Mouse (Mus musculus): ENCODE data around the gene 1110004F10Rik. TPM values are rescaled to one million over a fixed set of nuclear protein-coding genes. Genes with fewer than 3 reads are reported as not detected.

Gene 1110004F10Rik
- total and polyA plus RNA-seq, 3 experiments = 120 to 262 (median 196) TPM

GRCm38 (mm10) chr7:116115991-116116390 is 76.8 kb downstream of the 1110004F10Rik start:
- dilution Hi-C loops (cut with MboI; ENCODE audit: extremely low pct_ligation_motif_present, extremely low pct_unique_long_range_greater_than_20kb, low sequenced_read_pairs) = no loop called here
- no peaks in the 10 kb centered on the region for H3K36me3 ChIP-seq (replicated peaks in 1 of 2; ENCODE audit: control insufficient read depth in 1 of 2, insufficient read depth in 1 of 2, low read length in 1 of 2)
- H3K27ac ChIP-seq (ENCODE audit: insufficient read depth, low read depth) = no peak overlapping the region
- H3K9me3 ChIP-seq (replicated peaks; ENCODE audit: low read length) = no peaks in the 10 kb centered on the region
- TF ChIP-seq NELFE (IDR thresholded peaks at IDR 0.05; ENCODE audit: low read depth, low read length) = no peak
- no peak for TF ChIP-seq JUN (IDR thresholded peaks at IDR 0.05; ENCODE audit: insufficient read depth, low read depth, low read length)
- no peak for TF ChIP-seq RCOR1 (conservative IDR thresholded peaks at IDR 0.05; ENCODE audit: low read depth, low read length)
- TF ChIP-seq POLR2A (IDR thresholded peaks at IDR 0.05; ENCODE audit: low read depth, low read length) = no peak
- no peak for TF ChIP-seq CHD2 (IDR thresholded peaks at IDR 0.05; ENCODE audit: low read length)
- TF ChIP-seq E2F4 (IDR thresholded peaks at IDR 0.05; ENCODE audit: insufficient replicate concordance, low read depth, low read length) = no peak
- TF ChIP-seq TBP (conservative IDR thresholded peaks at IDR 0.05; ENCODE audit: low read depth, low read length) = no peak
- no peak for TF ChIP-seq IRF4 (IDR thresholded peaks at IDR 0.05; ENCODE audit: low read depth, low read length)
- TF ChIP-seq USF2 (conservative IDR thresholded peaks at IDR 0.05; ENCODE audit: low read depth, low read length) = no peak
- TF ChIP-seq SIN3A (IDR thresholded peaks at IDR 0.05; ENCODE audit: low read length) = no peak
- TF ChIP-seq NRF1 (IDR thresholded peaks at IDR 0.05; ENCODE audit: low read depth, low read length) = no peak
- TF ChIP-seq MYC (IDR thresholded peaks at IDR 0.05; ENCODE audit: low read depth, low read length) = no peak
- no peak for TF ChIP-seq MEF2A (IDR thresholded peaks at IDR 0.05; ENCODE audit: borderline replicate concordance, low read depth, low read length)
- no peaks in the 10 kb centered on the region for H3K79me2 ChIP-seq (replicated peaks; ENCODE audit: control insufficient read depth, extremely low read depth, insufficient read depth, poor library complexity, severe bottlenecking)
- H3K4me2 ChIP-seq (ENCODE audit: insufficient read depth, low read depth, poor library complexity, severe bottlenecking) = no peak overlapping the region
- H3K4me3 ChIP-seq (replicated peaks in 1 of 3; ENCODE audit: low read depth in 2 of 3, low read length in 2 of 3, poor library complexity in 1 of 3) = no peak overlapping the region
- DNase-seq (ENCODE audit: extremely low read depth) = no peak
- no peak overlapping the region for H3K9ac ChIP-seq (ENCODE audit: insufficient read depth, low read depth)
- in situ Hi-C loops (cut with MboI; ENCODE audit: low pct_ligation_motif_present, low pct_unique_long_range_greater_than_20kb, low sequenced_read_pairs) = no loop called here
- H3K4me1 ChIP-seq (ENCODE audit: control insufficient read depth in 1 of 2, insufficient read depth in 2 of 2) = no peaks in the 10 kb centered on the region
- H3K27me3 ChIP-seq (replicated peaks) = no peaks in the 10 kb centered on the region

GRCm38 (mm10) chr7:116119306-116119857 is 80.2 kb downstream of the 1110004F10Rik start:
- dilution Hi-C loops (cut with MboI; ENCODE audit: extremely low pct_ligation_motif_present, extremely low pct_unique_long_range_greater_than_20kb, low sequenced_read_pairs) = no loop called here
- Histone ChIP-seq H3K9ac (ENCODE audit: insufficient read depth, low read depth) (no peak overlapping the region), H3K4me2 (ENCODE audit: insufficient read depth, low read depth, poor library complexity, severe bottlenecking) (no peak overlapping the region), H3K4me3 (replicated peaks in 1 of 3; ENCODE audit: low read depth in 2 of 3, low read length in 2 of 3, poor library complexity in 1 of 3) (no peak overlapping the region), H3K9me3 (replicated peaks; ENCODE audit: low read length) (no peaks in the 10 kb centered on the region), H3K79me2 (replicated peaks; ENCODE audit: control insufficient read depth, extremely low read depth, insufficient read depth, poor library complexity, severe bottlenecking) (no peaks in the 10 kb centered on the region), H3K27me3 (replicated peaks) (no peaks in the 10 kb centered on the region), H3K4me1 (ENCODE audit: control insufficient read depth in 1 of 2, insufficient read depth in 2 of 2) (no peaks in the 10 kb centered on the region), H3K27ac (ENCODE audit: insufficient read depth, low read depth) (no peak overlapping the region), H3K36me3 (replicated peaks in 1 of 2; ENCODE audit: control insufficient read depth in 1 of 2, insufficient read depth in 1 of 2, low read length in 1 of 2) (no peaks in the 10 kb centered on the region)
- in situ Hi-C loops (cut with MboI; ENCODE audit: low pct_ligation_motif_present, low pct_unique_long_range_greater_than_20kb, low sequenced_read_pairs) = no loop called here
- no peak for DNase-seq (ENCODE audit: extremely low read depth)
- TF ChIP-seq MAZ (IDR thresholded peaks at IDR 0.05; ENCODE audit: low read depth, low read length) (no peak), ZNF384 (IDR thresholded peaks at IDR 0.05; ENCODE audit: low read depth, low read length) (no peak), USF2 (conservative IDR thresholded peaks at IDR 0.05; ENCODE audit: low read depth, low read length) (no peak), CTCF (conservative IDR thresholded peaks at IDR 0.05 in 1 of 2, IDR thresholded peaks at IDR 0.05 in 1 of 2; ENCODE audit: low read depth in 2 of 2, low read length in 2 of 2) (no peak), ZKSCAN1 (IDR thresholded peaks at IDR 0.05; ENCODE audit: borderline replicate concordance, low read depth, low read length) (no peak), ZMIZ1 (IDR thresholded peaks at IDR 0.05; ENCODE audit: low read depth, low read length) (no peak), NRF1 (IDR thresholded peaks at IDR 0.05; ENCODE audit: low read depth, low read length) (no peak), ELF1 (IDR thresholded peaks at IDR 0.05; ENCODE audit: low read depth, low read length) (no peak), KAT2A (IDR thresholded peaks at IDR 0.05; ENCODE audit: insufficient replicate concordance, low read length) (no peak), JUND (conservative IDR thresholded peaks at IDR 0.05; ENCODE audit: low read depth, low read length) (no peak), MXI1 (IDR thresholded peaks at IDR 0.05; ENCODE audit: low read depth, low read length) (no peak), EP300 (IDR thresholded peaks at IDR 0.05; ENCODE audit: low read length) (no peak), CHD1 (IDR thresholded peaks at IDR 0.05; ENCODE audit: low read depth, low read length) (no peak), POLR2A (IDR thresholded peaks at IDR 0.05; ENCODE audit: low read depth, low read length) (no peak)
